ENCODE assay signal across 10 mouse cellular contexts in the genomic region with DNA sequence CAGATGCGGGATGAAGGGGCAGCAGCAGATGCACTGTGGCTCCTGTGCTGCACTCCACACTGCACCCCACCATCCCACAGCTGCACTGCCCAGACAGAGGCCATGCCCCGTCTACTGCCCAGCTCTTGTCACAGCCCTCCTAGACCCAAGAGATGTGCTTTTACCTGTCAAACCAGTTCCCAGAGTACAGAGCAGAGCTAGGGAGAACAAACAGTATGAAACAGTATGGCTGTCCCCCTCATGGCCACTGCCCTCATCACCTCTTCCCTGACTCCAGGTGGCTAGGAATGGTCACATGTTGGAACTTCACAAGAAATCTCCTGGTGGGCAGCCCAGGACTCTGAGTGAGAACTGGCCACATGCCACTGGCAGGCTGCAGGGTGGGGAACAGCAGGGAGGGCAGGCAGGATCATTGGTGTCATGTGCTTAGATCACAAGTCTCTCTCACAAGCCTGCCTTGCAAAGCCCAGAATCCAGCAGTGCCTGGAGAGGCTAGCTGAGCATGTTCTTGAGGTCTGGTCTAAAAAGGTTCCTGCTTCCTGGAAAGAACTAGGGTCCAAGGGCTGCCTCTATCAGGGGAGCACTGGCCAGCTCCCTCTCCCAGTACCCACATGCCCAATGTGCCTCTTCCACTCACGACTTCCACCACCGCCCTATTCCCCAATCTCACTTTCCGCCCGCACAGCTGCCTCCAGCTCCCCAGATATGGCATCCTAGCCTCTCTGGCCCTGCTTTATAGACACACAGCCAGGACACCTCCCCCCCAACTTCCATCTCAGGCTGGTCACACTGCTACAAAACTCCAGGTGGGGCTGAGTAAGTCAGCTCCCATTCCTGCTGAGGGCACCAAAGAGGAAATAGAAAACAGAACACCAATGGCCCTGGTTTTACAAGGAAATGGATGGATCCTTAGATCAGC. TPM values are rescaled to one million over a fixed set of nuclear protein-coding genes. Genes with fewer than 3 reads are reported as not detected.
DNase-seq lines count a peak whose midpoint lies in the region; ATAC-seq and TF ChIP-seq lines count a peak whose summit lies in the region.
"Had no signal": no experiment of that assay in that cellular context is flagged by ENCODE, and none has a peak within 500 bp of the region (broad histone marks: within the 10 kb centered on the region; RNA-seq: fewer than 3 reads in every experiment).

No protein-coding gene starts in this region.

- 83% methylated on average over 6 of the region's 6 CpGs for WGBS in heart, embryonic 10.5 days
- 86% methylated on average over 6 of the region's 6 CpGs for WGBS in heart, embryonic 14.5 days
- 71% methylated on average over 6 of the region's 6 CpGs for WGBS in liver, embryonic 14.5 days (ENCODE audit: insufficient replicate concordance)

- H3K36me3 ChIP-seq in heart, embryonic 10.5 days, result peaks cover 37% of the 10 kb centered on the region
- peaks cover 29% of the 10 kb centered on the region for H3K36me3 ChIP-seq in heart, embryonic 14.5 days (ENCODE audit: control insufficient read depth, insufficient read depth, low read length)
- H3K36me3 ChIP-seq in liver, embryonic 14.5 days (replicated peaks; ENCODE audit: control insufficient read depth, insufficient read depth, low read depth), result peaks cover 37% of the 10 kb centered on the region

- H3K27me3 ChIP-seq in heart, embryonic 10.5 days (ENCODE audit: insufficient read depth, poor library complexity, severe bottlenecking), result no peaks in the 10 kb centered on the region
- no peaks in the 10 kb centered on the region for H3K27me3 ChIP-seq in heart, embryonic 14.5 days (ENCODE audit: control insufficient read depth, insufficient read depth, low read length)
- H3K27me3 ChIP-seq in liver, embryonic 14.5 days (ENCODE audit: control insufficient read depth, insufficient read depth, low read length), result no peaks in the 10 kb centered on the region

- H3K4me3 ChIP-seq in heart, embryonic 10.5 days, result no peak overlapping the region
- no peak overlapping the region for H3K4me3 ChIP-seq in bone marrow macrophage, adult 2 months (ENCODE audit: insufficient read depth, low read length)
- H3K4me3 ChIP-seq in heart, embryonic 14.5 days (ENCODE audit: control insufficient read depth in 1 of 2, insufficient read depth in 1 of 2, low read depth in 1 of 2, low read length in 2 of 2), result no peak overlapping the region
- peak overlapping the region in 1 of 2 experiments; percentile 0; a peak in 2 of 4 replicates for H3K4me3 ChIP-seq in liver, embryonic 14.5 days (ENCODE audit: insufficient read depth in 1 of 2, low read depth in 2 of 2, low read length in 2 of 2)

- no peak for TF ChIP-seq CTCF in bone marrow macrophage, adult 2 months (IDR thresholded peaks at IDR 0.05; ENCODE audit: low read depth, low read length)
- TF ChIP-seq CTCF in liver, embryonic 14.5 days (IDR thresholded peaks at IDR 0.05; ENCODE audit: low read depth), result no peak

- H3K4me1 ChIP-seq in heart, embryonic 10.5 days, result peaks cover 69% of the 10 kb centered on the region
- peaks cover 48% of the 10 kb centered on the region for H3K4me1 ChIP-seq in bone marrow macrophage, adult 2 months (ENCODE audit: control insufficient read depth, insufficient read depth, low read length)
- peaks cover 20 to 59% of the 10 kb centered on the region in 2 experiments for H3K4me1 ChIP-seq in heart, embryonic 14.5 days (ENCODE audit: control insufficient read depth in 2 of 2, insufficient read depth in 2 of 2, low read length in 2 of 2)
- peaks cover 21 to 34% of the 10 kb centered on the region in 2 experiments for H3K4me1 ChIP-seq in liver, embryonic 14.5 days (replicated peaks; ENCODE audit: control insufficient read depth in 2 of 2, insufficient read depth in 2 of 2, low read length in 1 of 2)

- ATAC-seq in heart, embryonic 14.5 days (ENCODE audit: insufficient number of reproducible peaks, insufficient read depth, low FRiP score, low read depth), result no peak
- ATAC-seq in liver, embryonic 14.5 days (ENCODE audit: insufficient read depth), result 0 out of 2 replicates have a peak, but pooled peaks have one; percentile 3

- no peak for TF ChIP-seq POLR2A in bone marrow macrophage, adult 2 months (IDR thresholded peaks at IDR 0.05; ENCODE audit: borderline replicate concordance, low read depth, low read length)

- no peak overlapping the region for H3K27ac ChIP-seq in heart, embryonic 10.5 days
- H3K27ac ChIP-seq in bone marrow macrophage, adult 2 months (ENCODE audit: insufficient read depth, low read depth, low read length), result peak overlapping the region; percentile 73
- H3K27ac ChIP-seq in heart, embryonic 14.5 days (replicated peaks in 1 of 2; ENCODE audit: control insufficient read depth in 1 of 2, insufficient read depth in 1 of 2, low read depth in 2 of 2, low read length in 2 of 2), result no peak overlapping the region
- peak overlapping the region; percentile 30 for H3K27ac ChIP-seq in liver, embryonic 14.5 days

- no peaks in the 10 kb centered on the region for H3K9me3 ChIP-seq in heart, embryonic 10.5 days
- no peaks in the 10 kb centered on the region for H3K9me3 ChIP-seq in heart, embryonic 14.5 days (ENCODE audit: control insufficient read depth, low read length)
- no peaks in the 10 kb centered on the region for H3K9me3 ChIP-seq in liver, embryonic 14.5 days (ENCODE audit: control insufficient read depth, low read length)

- DNase-seq in heart, adult 18-20 months, result peak; percentile 56 to 68
- no peak for DNase-seq in heart, embryonic 10.5 days (ENCODE audit: low spot score)
- DNase-seq in liver, embryonic 14.5 days (ENCODE audit: low read depth in 3 of 3, low spot score in 3 of 3), result no peak
- DNase-seq in spleen, adult 12 weeks (ENCODE audit: low spot score), result no peak
- no peak for DNase-seq in layer of hippocampus, adult 11-12 months (ENCODE audit: low spot score)
- DNase-seq in right cerebral cortex, postnatal 10 days (ENCODE audit: low spot score in 2 of 2), result no peak
- DNase-seq: thymus, adult 18-20 months had no signal

- H3K4me2 ChIP-seq in heart, embryonic 14.5 days (ENCODE audit: low read length), result no peak overlapping the region
- peak overlapping the region; percentile 94 for H3K4me2 ChIP-seq in liver, embryonic 14.5 days (ENCODE audit: low read depth)

- TF ChIP-seq EP300 in liver, embryonic 14.5 days (IDR thresholded peaks at IDR 0.05; ENCODE audit: low read depth), result no peak

- H3K9ac ChIP-seq in heart, embryonic 14.5 days (ENCODE audit: low read length), result peak overlapping the region; percentile 44; the same call in 1 of the 2 replicates
- H3K9ac ChIP-seq in liver, embryonic 14.5 days (replicated peaks), result peak overlapping the region; percentile 40

RNA-seq across cellular contexts. Expression of a gene that starts 4.6 kb away (rescaled TPM):
- 10 to 100 TPM; 61.1 to 63.1 TPM for total RNA-seq in heart, adult 18-20 months (2021)
- polyA plus RNA-seq in heart, embryonic 10.5 days (2016; fragmentation: Nextera tagmentation; extraction: Ambion mirVana), result 17.9 and 30.0 TPM in 2 replicates
- polyA plus RNA-seq in bone marrow macrophage, adult 2 months (2012; ENCODE audit: insufficient read depth, insufficient read length, missing spikeins), result 19.3 and 25.7 TPM in 2 replicates
- 2.9 and 5.3 TPM in 2 replicates for polyA plus RNA-seq in heart, embryonic 14.5 days (2014; fragmentation: Nextera tagmentation; extraction: Ambion mirVana)
- polyA plus RNA-seq in liver, embryonic 14.5 days (2012; rRNA removed), result 21.8 and 27.0 TPM in 2 replicates
- 1.5 and 2.0 TPM in 2 replicates for polyA plus RNA-seq in liver, embryonic 14.5 days (2014; fragmentation: Nextera tagmentation; extraction: Ambion mirVana)

RNA-seq across cellular contexts. Expression of a gene that starts 18.8 kb away (rescaled TPM):
- total RNA-seq in heart, adult 18-20 months (2021), result under 1 TPM; 0.35 to 0.49 TPM
- polyA plus RNA-seq in heart, embryonic 10.5 days (2016; fragmentation: Nextera tagmentation; extraction: Ambion mirVana), result 0.41 and 0.69 TPM in 2 replicates
- polyA plus RNA-seq in bone marrow macrophage, adult 2 months (2012; ENCODE audit: insufficient read depth, insufficient read length, missing spikeins), result 0.60 TPM in 1 of 2 replicates, not detected in the other
- 0.13 and 0.38 TPM in 2 replicates for polyA plus RNA-seq in heart, embryonic 14.5 days (2014; fragmentation: Nextera tagmentation; extraction: Ambion mirVana)
- 0.66 and 0.96 TPM in 2 replicates for polyA plus RNA-seq in liver, embryonic 14.5 days (2012; rRNA removed)
- 0.38 and 0.41 TPM in 2 replicates for polyA plus RNA-seq in liver, embryonic 14.5 days (2014; fragmentation: Nextera tagmentation; extraction: Ambion mirVana)

RNA-seq across cellular contexts. Expression of a gene that starts 19.2 kb away (rescaled TPM):
- 10 to 100 TPM; 52.1 to 55.0 TPM for total RNA-seq in heart, adult 18-20 months (2021)
- 149 and 182 TPM in 2 replicates for polyA plus RNA-seq in heart, embryonic 10.5 days (2016; fragmentation: Nextera tagmentation; extraction: Ambion mirVana)
- polyA plus RNA-seq in bone marrow macrophage, adult 2 months (2012; ENCODE audit: insufficient read depth, insufficient read length, missing spikeins), result 51.6 and 52.0 TPM in 2 replicates
- polyA plus RNA-seq in heart, embryonic 14.5 days (2014; fragmentation: Nextera tagmentation; extraction: Ambion mirVana), result 140 and 144 TPM in 2 replicates
- 34.8 and 39.6 TPM in 2 replicates for polyA plus RNA-seq in liver, embryonic 14.5 days (2012; rRNA removed)
- 83.1 and 91.6 TPM in 2 replicates for polyA plus RNA-seq in liver, embryonic 14.5 days (2014; fragmentation: Nextera tagmentation; extraction: Ambion mirVana)

RNA-seq across cellular contexts. Expression of a gene that starts 40.6 kb away (rescaled TPM):
- total RNA-seq in heart, adult 18-20 months (2021), result under 1 TPM in 1 of 2 experiments, not detected in 1; 0.18 TPM
- polyA plus RNA-seq in heart, embryonic 10.5 days (2016; fragmentation: Nextera tagmentation; extraction: Ambion mirVana), result 0.09 and 0.14 TPM in 2 replicates
- not detected in 2 replicates for polyA plus RNA-seq in bone marrow macrophage, adult 2 months (2012; ENCODE audit: insufficient read depth, insufficient read length, missing spikeins)
- polyA plus RNA-seq in heart, embryonic 14.5 days (2014; fragmentation: Nextera tagmentation; extraction: Ambion mirVana), result not detected in 2 replicates
- polyA plus RNA-seq in liver, embryonic 14.5 days (2012; rRNA removed), result 0.01 and 0.04 TPM in 2 replicates
- polyA plus RNA-seq in liver, embryonic 14.5 days (2014; fragmentation: Nextera tagmentation; extraction: Ambion mirVana), result not detected in 2 replicates
- polyA plus RNA-seq: kidney, postnatal 0 days had no signal

RNA-seq across cellular contexts. Expression of a gene that starts 46.0 kb away (rescaled TPM):
- total RNA-seq in heart, adult 18-20 months (2021), result 10 to 100 TPM; 10.5 to 15.6 TPM
- polyA plus RNA-seq in heart, embryonic 10.5 days (2016; fragmentation: Nextera tagmentation; extraction: Ambion mirVana), result 38.7 and 47.6 TPM in 2 replicates
- 41.1 and 53.9 TPM in 2 replicates for polyA plus RNA-seq in bone marrow macrophage, adult 2 months (2012; ENCODE audit: insufficient read depth, insufficient read length, missing spikeins)
- polyA plus RNA-seq in heart, embryonic 14.5 days (2014; fragmentation: Nextera tagmentation; extraction: Ambion mirVana), result 26.6 and 29.2 TPM in 2 replicates
- 21.3 and 23.3 TPM in 2 replicates for polyA plus RNA-seq in liver, embryonic 14.5 days (2012; rRNA removed)
- 7.5 and 8.6 TPM in 2 replicates for polyA plus RNA-seq in liver, embryonic 14.5 days (2014; fragmentation: Nextera tagmentation; extraction: Ambion mirVana)

Comparison
In these comparisons a context has a peak if more than half of its experiments do, and no peak if none do; other contexts are left out.
1. DNase-seq: peak in heart, adult 18-20 months (2 of 2); none in heart, embryonic 10.5 days (single experiment), liver, embryonic 14.5 days (0 of 3), spleen, adult 12 weeks (single experiment), layer of hippocampus, adult 11-12 months (single experiment) and right cerebral cortex, postnatal 10 days (0 of 2).
2. H3K27ac ChIP-seq: peak in bone marrow macrophage, adult 2 months (single experiment) and liver, embryonic 14.5 days (single experiment); none in heart, embryonic 10.5 days (single experiment) and heart, embryonic 14.5 days (0 of 2).